Mouse (Mus musculus) liver, embryonic 14.5 days (tissue): ENCODE measurements around the gene Fam81a. TPM values are rescaled to one million over a fixed set of nuclear protein-coding genes. Genes with fewer than 3 reads are reported as not detected.
A peak's percentile ranks its signal among the peaks of the same experiment; 100 is the strongest.

Experiments used
- ATAC-seq: fragments of 200-750 bp; cut with Nextera tagmentation; 2 replicates; pipeline ENCODE4 v1.8.0; 2017; ENCODE audit warnings: moderate number of reproducible peaks, mild to moderate bottlenecking, moderate library complexity; ENCODE audit not compliant: insufficient read depth
- DNase-seq, 3 experiments: peaks; one replicate each; pipeline ENCODE4 v3.0.0-alpha.2; 2012 to 2013; ENCODE audit warnings: low read depth in 3 of 3, low spot score in 3 of 3
- H3K27ac ChIP-seq: fragments of 300-500 bp; sonication (generic); 2 replicates; pipeline ENCODE4 v1.5.1; 2014; ENCODE audit warnings: moderate library complexity, mild to moderate bottlenecking, control low read depth, inconsistent platforms
- H3K27me3 ChIP-seq: fragments of 300-500 bp; sonication (generic); 2 replicates; pipeline ENCODE4 v1.6.1; 2014; ENCODE audit warnings: mild to moderate bottlenecking, low read length, moderate library complexity; ENCODE audit not compliant: control insufficient read depth, insufficient read depth
- H3K36me3 ChIP-seq: fragments of 300-500 bp; sonication (generic); replicated peaks from 2 replicates; pipeline ENCODE4 v1.6.1; 2014; ENCODE audit warnings: low read depth; ENCODE audit not compliant: control insufficient read depth, insufficient read depth
- H3K4me1 ChIP-seq, 2 experiments: fragments of 200-500 bp in 1 of 2; fragments of 300-500 bp in 1 of 2; sonication (generic) in 1 of 2; replicated peaks; 2 replicates each; pipeline ENCODE4 v1.6.1; 2012 to 2014; ENCODE audit warnings: antibody characterized with exemption in 1 of 2, inconsistent platforms in 1 of 2, low read length in 1 of 2; ENCODE audit not compliant: control insufficient read depth in 2 of 2, insufficient read depth in 2 of 2
- H3K4me2 ChIP-seq: fragments of 300-500 bp; sonication (generic); 2 replicates; pipeline ENCODE4 v1.6.1; 2014; ENCODE audit warnings: low read depth, mild to moderate bottlenecking, control low read depth, moderate library complexity
- H3K4me3 ChIP-seq, 2 experiments: fragments of 200-500 bp in 1 of 2; fragments of 300-500 bp in 1 of 2; sonication (generic) in 1 of 2; 2 replicates each; pipeline ENCODE4 v1.5.1; 2012 to 2014; ENCODE audit warnings: low read depth in 2 of 2, low read length in 2 of 2, mild to moderate bottlenecking in 2 of 2, control low read depth in 1 of 2, inconsistent platforms in 1 of 2, moderate library complexity in 1 of 2; ENCODE audit not compliant: insufficient read depth in 1 of 2
- H3K9ac ChIP-seq: fragments of 300-500 bp; sonication (generic); replicated peaks from 2 replicates; pipeline ENCODE4 v1.6.1; 2014; ENCODE audit warnings: mild to moderate bottlenecking, control low read depth, moderate library complexity
- H3K9me3 ChIP-seq: fragments of 300-500 bp; sonication (generic); 2 replicates; pipeline ENCODE4 v1.6.1; 2016; ENCODE audit warnings: low read length, mixed read lengths; ENCODE audit not compliant: control insufficient read depth
- CTCF ChIP-seq: IDR thresholded peaks from 2 replicates; pipeline ENCODE4 v1.5.1; 2016; ENCODE audit warnings: antibody characterized with exemption, low read depth, control low read depth
- EP300 ChIP-seq: IDR thresholded peaks from 2 replicates; pipeline ENCODE4 v1.6.1; 2016; ENCODE audit warnings: antibody characterized with exemption, low read depth
- WGBS: fragments of 180-500 bp; shearing (Covaris S2); extraction: QIAGEN DNeasy Blood & Tissue Kit; methylation state at CpG from one replicate; pipeline ENCODE4 v1.1.7; 2014; ENCODE audit not compliant: insufficient replicate concordance; 5-methylcytosine and 5-hydroxymethylcytosine counted together
- polyA plus RNA-seq, 2 experiments: library from polyadenylated mRNA; depleted of rRNA in 1 of 2; stranded (reverse) in 1 of 2; unstranded in 1 of 2; fragments of >200 nt; fragmentation: Nextera tagmentation in 1 of 2; extraction: Ambion mirVana in 1 of 2; gene quantifications; 2 replicates each; pipeline versions ENCODE4 v1.2.1 to v1.2.3; 2012 to 2014

The Fam81a gene
- polyA plus RNA-seq, 2 experiments = 0.36 to 0.47 TPM

GRCm38 (mm10) chr9:70138511-70138910, 3.8 kb downstream of the Fam81a start:
- peaks cover 0 to 2% of the 10 kb centered on the region in 2 experiments; a peak in 1 of 4 replicates for H3K4me1 ChIP-seq
- 48% methylated on average over 7 of the region's 7 CpGs for WGBS
- H3K27ac ChIP-seq = no peak overlapping the region
- H3K27me3 ChIP-seq = peaks cover 15% of the 10 kb centered on the region
- no peak overlapping the region for H3K4me2 ChIP-seq
- no peak overlapping the region for H3K9ac ChIP-seq
- ATAC-seq = no peak
- no peak overlapping the region for H3K4me3 ChIP-seq
- H3K9me3 ChIP-seq = no peaks in the 10 kb centered on the region
- no peak for TF ChIP-seq CTCF
- no peak for TF ChIP-seq EP300
- H3K36me3 ChIP-seq = no peaks in the 10 kb centered on the region
- DNase-seq = no peak

GRCm38 (mm10) chr9:70137991-70138390, 4.4 kb downstream of the Fam81a start:
- Histone ChIP-seq H3K9ac (no peak overlapping the region), H3K4me1 (peaks cover 0 to 2% of the 10 kb centered on the region in 2 experiments; a peak in 1 of 4 replicates), H3K27me3 (peaks cover 15% of the 10 kb centered on the region), H3K9me3 (no peaks in the 10 kb centered on the region), H3K4me3 (no peak overlapping the region), H3K4me2 (no peak overlapping the region), H3K27ac (no peak overlapping the region), H3K36me3 (no peaks in the 10 kb centered on the region)
- ATAC-seq (no peak), DNase-seq (no peak)
- TF ChIP-seq CTCF = no peak
- no peak for TF ChIP-seq EP300
- WGBS = 64% methylated on average over 5 of the region's 5 CpGs

GRCm38 (mm10) chr9:70135186-70135585, 7.2 kb downstream of the Fam81a start:
- TF ChIP-seq CTCF = no peak
- no peak for TF ChIP-seq EP300
- 55% methylated on average over 1 of the region's 1 CpGs for WGBS
- H3K4me3 ChIP-seq = no peak overlapping the region
- no peak overlapping the region for H3K4me2 ChIP-seq
- peaks cover 0 to 2% of the 10 kb centered on the region in 2 experiments; a peak in 1 of 4 replicates for H3K4me1 ChIP-seq
- no peak for ATAC-seq
- peak in 1 of 3 experiments; percentile 6 for DNase-seq
- H3K27me3 ChIP-seq = no peaks in the 10 kb centered on the region
- H3K36me3 ChIP-seq = no peaks in the 10 kb centered on the region
- H3K9me3 ChIP-seq = no peaks in the 10 kb centered on the region
- no peak overlapping the region for H3K9ac ChIP-seq
- no peak overlapping the region for H3K27ac ChIP-seq

- no peak overlapping the region for H3K27ac ChIP-seq
- no peaks in the 10 kb centered on the region for H3K36me3 ChIP-seq
- H3K4me2 ChIP-seq = no peak overlapping the region
- no peak for DNase-seq
- H3K9me3 ChIP-seq = no peaks in the 10 kb centered on the region
- no peaks in the 10 kb centered on the region for H3K27me3 ChIP-seq
- WGBS = 48% methylated on average over 5 of the region's 5 CpGs
- no peak for ATAC-seq
- H3K9ac ChIP-seq = no peak overlapping the region
- no peak overlapping the region for H3K4me3 ChIP-seq
- TF ChIP-seq CTCF = no peak
- peaks cover 0 to 2% of the 10 kb centered on the region in 2 experiments; a peak in 1 of 4 replicates for H3K4me1 ChIP-seq
Measured at GRCm38 (mm10) chr9:70134716-70135115, 7.6 kb downstream of the Fam81a start.

GRCm38 (mm10) chr9:70134215-70134614, 8.1 kb downstream of the Fam81a start:
- Histone ChIP-seq H3K4me2 (no peak overlapping the region), H3K9me3 (no peaks in the 10 kb centered on the region), H3K4me1 (peaks cover 0 to under 1% of the 10 kb centered on the region in 2 experiments; a peak in 1 of 4 replicates), H3K4me3 (no peak overlapping the region), H3K27ac (no peak overlapping the region), H3K9ac (no peak overlapping the region), H3K27me3 (no peaks in the 10 kb centered on the region), H3K36me3 (no peaks in the 10 kb centered on the region)
- no peak for ATAC-seq
- no peak for DNase-seq
- TF ChIP-seq EP300 = no peak
- TF ChIP-seq CTCF = no peak
- WGBS = 57% methylated on average over 9 of the region's 9 CpGs
